Mouse (Mus musculus): ENCODE results near the gene Ankrd34a.
"Not testable (repeated sequence)": the region's sequence is repeated elsewhere in the genome, so short reads cannot be mapped to it uniquely, and the experiment has no call there.

Gene Ankrd34a

DNA sequence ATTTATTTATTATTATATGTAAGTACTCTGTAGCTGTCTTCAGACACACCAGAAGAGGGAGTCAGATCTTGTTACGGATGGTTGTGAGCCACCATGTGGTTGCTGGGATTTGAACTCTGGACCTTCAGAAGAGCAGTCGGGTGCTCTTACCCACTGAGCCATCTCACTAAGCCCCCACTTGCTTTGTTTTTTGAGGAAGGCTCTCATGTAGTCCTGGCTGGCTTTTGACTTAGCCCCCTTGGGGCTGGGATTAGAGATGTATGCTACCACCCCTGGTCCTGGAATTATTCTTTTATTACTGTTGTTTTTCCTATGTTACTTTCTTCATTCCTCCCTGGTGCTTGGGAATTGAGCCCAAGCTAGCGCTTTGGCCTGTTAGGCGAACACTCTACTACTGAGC lies 9.6 kb downstream of the Ankrd34a start:
- DNase-seq (ENCODE audit: low read depth, low spot score): not testable (repeated sequence)

DNA sequence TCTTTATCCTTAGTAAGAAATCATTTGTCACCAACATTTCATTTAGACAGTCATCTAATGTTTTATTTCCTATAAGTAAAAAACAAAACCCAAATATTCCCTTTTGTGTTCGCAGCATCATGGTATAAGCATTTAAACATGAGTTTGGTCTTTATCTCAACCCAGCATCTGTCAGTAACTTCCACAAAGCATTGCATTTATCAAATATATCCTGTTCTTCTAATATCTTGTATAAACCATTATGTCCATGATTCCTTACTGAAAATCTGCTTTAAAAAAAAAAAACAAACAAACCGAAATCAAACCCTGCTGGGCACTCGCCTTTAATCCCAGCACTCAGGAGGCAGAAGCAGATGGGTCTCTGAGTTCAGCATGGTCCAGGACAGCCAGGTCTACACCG lies 10.2 kb downstream of the Ankrd34a start:
- no peak for DNase-seq (ENCODE audit: low read depth, low spot score)

DNA sequence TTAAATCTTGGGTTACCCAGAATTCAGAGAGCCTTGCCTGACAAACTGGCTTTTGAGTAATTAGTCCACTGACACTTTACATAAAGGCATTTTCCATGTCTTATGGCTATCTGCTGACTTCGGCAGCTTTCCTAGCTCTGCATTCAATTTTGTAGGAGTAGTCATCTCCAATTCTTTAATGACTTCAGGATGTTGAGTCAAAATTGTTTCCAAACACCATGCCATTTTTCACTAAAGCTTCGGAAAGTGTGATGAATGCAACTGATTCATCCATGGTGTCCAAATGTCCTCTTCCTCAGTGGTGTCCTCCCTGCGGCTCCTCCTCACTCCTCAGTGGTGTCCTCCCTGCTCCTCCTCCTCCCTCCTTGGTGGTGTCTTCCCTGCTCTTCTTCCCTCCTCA lies 21.5 kb downstream of the Ankrd34a start:
- DNase-seq (ENCODE audit: low read depth, low spot score): no peak

DNA sequence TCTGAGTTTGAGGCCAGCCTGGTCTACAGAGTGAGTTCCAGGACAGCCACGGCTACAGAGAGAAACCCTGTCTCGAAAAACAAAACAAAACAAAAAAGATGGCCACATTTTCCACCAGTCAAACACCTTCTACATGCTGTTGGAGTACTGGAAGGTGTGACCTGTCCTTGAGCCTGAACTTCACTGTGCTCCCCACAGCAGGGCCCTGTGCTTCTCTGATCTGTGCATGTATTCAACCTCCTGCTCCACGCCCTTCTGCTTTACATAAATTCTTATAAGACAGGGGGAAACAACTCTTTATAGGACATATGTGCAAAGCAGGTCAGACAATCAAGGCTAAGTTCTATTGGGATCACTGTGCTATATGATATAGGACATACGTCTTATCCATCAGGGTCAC lies 26.8 kb downstream of the Ankrd34a start:
- no peak for DNase-seq (ENCODE audit: low read depth, low spot score)

DNA sequence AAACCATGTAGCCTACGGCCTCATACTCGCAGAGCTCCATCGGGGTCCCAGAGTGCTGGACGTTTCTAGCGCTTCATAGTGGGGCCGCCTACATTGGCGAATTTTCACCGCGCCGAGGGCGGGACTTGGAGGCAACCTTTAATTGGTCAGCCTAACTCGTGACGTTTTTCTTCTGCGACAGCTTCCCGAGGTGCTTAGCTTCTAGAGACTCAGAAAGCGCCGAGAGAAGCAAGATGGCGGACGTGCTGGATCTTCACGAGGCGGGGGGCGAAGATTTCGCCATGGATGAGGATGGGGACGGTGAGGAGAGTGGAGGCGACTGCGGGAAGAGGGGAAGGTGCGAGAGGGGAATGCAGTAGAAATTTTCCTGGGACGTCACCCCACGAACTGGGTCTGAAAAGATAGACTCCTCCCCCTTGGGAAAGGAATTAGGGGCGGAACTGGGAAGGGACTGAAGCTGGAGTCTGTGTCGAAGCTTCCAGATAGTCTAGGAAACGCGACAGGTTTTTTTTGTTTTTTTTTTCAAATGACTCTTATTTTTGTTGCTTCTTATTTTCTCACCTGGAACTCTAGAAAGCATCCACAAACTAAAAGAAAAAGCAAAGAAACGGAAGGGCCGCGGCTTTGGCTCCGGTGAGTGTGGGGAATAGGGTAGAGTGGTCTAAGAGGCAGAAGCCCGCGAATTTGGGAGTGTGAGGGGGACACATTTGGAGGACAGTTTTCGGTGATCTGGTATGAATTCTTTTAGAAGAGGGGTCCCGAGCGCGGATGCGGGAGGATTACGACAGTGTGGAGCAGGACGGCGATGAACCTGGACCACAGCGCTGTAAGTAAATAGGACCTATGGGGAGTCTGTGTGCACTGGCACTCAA lies 33.5 kb downstream of the Ankrd34a start, which contains the start of gene Rbm8a:
TSS of gene Rbm8a (plus strand) at position 205 of the 872 bp plus-strand sequence.
- DNase-seq (ENCODE audit: low read depth, low spot score): peak; percentile 98

DNA sequence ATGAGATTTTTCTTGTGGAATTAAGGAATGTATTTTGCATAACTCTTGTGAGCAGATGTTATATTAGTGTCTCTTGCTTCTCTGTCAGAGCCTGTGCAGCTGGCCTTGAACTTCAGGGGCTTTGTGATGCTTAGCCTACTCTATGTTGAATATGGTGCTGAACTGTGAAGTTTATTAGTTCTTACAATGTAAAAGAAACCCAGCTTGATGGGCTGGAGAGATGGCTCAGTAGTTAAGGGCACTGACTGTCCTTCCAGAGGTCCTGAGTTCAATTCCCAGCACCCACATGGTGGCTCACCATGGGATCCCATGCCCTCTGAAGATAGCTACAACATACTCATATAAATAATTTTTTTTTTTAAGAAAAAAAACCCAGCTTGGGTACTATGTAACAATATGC lies 35.6 kb downstream of the Ankrd34a start:
- no peak for DNase-seq (ENCODE audit: low read depth, low spot score)

DNA sequence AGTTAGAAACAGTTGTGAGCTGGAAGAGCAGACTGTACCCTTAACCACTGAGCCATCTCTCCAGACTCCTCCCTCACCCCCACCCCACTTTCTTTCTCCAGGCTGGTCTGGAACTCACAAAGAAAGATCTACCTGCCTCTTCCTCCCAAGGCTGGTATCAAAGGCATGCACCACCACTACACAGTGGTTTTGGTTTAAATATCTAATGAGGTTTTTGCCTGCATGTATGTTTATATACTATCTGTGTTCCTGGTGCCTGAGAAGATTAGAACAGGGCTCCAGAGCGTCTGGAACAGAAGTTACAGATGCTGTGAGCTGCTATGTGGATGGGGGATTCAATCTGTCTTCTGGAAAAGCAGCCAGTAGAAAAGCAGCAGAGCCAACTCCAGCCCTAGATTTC lies 37.6 kb downstream of the Ankrd34a start:
- peak; percentile 13 for DNase-seq (ENCODE audit: low read depth, low spot score)

DNA sequence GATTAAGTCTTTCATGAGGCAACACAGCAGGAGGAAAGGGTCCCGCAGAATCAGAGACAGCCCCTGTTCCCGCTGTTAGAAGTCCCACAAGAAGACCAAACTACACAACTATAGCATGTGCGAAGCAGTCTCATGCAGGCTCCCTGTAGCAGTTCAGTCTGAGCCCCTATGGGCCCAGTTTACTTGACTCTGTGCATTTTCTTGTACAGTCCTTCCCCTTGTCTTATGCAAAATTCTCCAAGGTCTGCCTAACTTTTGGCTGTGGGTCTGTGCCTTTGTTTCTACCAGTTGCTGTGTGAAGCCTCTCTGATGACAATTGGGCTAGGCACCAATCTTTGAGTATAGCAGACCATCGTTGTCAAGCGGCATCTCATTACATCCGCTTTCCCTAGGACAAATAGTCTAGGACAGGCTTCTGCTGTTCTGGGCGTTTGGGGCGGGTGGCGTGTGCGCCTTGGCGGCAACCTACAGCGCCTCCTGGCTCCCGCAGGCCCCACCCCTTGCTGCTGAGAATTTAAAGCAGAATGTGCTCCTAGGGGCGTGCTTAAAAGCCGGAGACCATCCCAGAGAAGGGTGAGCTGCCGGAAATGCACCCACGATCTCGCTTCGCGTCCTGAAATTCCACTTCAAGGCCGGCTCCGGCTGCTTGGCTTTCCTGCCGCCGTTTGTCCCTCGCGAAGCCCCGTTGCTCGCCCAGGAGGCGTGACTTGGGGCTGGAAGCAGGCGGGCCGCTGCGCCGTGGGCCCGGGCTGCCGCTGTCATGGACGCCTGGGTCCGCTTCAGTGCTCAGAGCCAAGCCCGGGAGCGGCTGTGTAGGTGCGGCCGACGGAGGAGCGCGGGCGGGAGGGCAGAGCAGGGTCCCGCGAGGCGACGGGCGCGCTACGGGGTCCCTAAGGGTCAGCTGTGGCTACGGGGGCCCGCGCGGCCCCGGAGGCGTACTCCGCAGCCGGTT lies 38.8 kb downstream of the Ankrd34a start, which contains the start of the genes Pex11b and Gm42957:
TSS of gene Pex11b (plus strand) at position 449 of the 952 bp plus-strand sequence.
TSS of gene Gm42957 (plus strand) at position 547 of the 952 bp plus-strand sequence.
- peak; percentile 91 for DNase-seq (ENCODE audit: low read depth, low spot score)

DNA sequence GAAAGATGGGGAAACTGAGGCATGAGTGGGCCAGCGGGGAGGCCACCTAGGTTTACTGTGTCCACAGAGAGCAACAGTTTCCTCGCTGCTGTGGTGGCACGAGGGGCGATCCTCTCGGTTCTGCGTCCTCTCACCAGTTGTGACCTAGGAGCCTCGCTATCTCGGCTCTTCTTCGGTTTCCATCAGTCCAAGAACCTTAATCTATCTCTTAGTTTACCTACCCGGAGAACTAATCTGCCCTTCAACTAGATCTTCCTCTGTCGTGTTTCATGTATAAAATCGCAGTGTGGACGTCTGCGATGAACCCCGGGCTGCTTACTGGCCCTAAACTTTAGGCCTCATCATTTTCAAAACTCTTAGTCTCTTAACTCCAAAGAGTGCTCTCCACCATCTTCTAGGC lies 39.5 kb downstream of the Ankrd34a start:
- DNase-seq (ENCODE audit: low read depth, low spot score): peak; percentile 66

DNA sequence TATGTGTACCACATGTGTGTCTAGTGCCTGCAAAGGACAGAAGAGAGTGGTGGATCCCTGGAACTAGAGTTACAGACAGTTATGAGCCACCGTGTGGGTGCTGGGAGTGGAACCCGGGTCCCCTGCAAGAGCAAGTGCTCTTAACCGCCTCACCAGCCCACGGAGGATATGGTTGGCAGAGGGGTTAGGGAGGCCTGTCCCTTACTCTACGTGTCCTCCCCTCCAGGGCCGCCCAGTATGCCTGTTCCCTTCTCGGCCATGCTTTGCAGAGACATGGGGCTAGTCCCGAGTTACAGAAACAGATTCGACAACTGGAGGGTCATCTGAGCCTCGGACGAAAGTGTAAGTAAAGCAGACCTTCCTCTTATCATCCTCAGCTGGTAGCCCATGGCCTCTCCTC lies 40.0 kb downstream of the Ankrd34a start:
- peak; percentile 72 for DNase-seq (ENCODE audit: low read depth, low spot score)

DNA sequence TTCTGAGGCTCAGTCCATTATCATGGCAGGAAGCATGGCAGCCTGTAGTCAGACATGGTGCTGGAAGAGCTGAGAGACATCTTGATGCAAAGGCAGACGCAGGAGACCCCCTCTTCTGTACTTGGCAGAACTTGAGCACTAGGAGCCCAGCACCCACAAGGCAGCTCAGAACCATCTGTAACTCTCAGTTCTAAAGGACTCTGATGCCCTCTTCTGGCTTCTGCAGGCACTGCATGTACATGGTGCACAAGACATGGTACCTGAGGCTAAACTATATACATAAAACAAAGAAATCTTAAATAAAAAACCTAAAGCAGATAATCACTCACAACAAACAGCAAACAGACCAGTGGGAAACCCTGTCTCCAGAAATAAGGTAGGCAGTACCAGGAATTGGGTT lies 42.8 kb downstream of the Ankrd34a start:
- DNase-seq (ENCODE audit: low read depth, low spot score): peak; percentile 79

DNA sequence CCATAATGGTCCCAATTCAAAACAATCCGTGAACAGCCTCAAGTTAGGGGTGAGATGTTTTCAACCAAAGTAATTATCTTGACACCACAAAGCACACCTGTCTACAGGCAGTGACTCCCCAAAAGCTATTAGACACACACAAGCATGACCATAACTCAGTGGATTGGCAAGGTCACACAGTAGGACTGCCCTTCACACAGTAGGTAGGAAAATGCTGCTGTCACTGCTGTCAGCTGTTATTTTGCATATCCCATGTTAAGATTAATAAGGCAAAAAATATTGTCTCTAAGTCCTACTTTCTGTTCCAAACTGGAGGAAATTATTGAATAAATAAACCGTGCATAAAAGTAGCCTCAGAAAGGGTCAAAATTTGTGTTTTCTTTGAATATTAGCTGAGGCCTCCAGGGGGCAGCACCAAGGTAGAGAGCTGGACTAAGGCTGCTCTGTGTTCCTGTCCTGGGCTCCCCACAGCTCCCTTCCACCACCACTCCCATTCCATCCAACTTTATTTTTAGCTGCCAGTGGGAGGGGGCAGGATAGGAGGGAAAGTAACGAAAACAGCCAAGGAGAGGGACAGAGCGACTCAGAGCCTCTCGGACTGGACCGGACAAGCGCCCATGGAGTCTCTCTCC lies 48.7 kb downstream of the Ankrd34a start, which contains the start of gene Itga10:
TSS of gene Itga10 (plus strand) at position 567 of the 632 bp plus-strand sequence.
- peak; percentile 38 for DNase-seq (ENCODE audit: low read depth, low spot score)

DNA sequence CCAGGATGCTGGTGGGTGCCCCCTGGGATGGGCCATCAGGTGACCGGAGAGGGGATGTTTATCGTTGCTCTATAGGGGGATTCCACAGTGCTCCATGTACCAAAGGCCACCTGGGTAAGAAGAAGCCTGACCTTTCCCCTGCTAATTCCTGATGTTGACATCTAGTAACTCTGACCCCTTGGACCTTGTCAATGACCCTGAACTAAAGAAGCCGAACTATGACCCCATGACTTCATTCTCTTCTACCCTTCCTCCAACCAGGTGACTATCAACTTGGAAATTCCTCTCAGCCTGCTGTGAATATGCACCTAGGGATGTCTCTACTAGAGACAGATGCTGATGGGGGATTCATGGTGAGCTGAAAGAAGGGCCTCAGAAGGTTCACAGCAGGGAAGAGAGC lies 50.9 kb downstream of the Ankrd34a start:
- DNase-seq (ENCODE audit: low read depth, low spot score): no peak

Measured in A20 (cell line).